Mouse (Mus musculus) midbrain, embryonic 11.5 days (tissue): ENCODE results near the gene Olfml1. TPM values are rescaled to one million over a fixed set of nuclear protein-coding genes. Genes with fewer than 3 reads are reported as not detected.

Experiments used
- ATAC-seq: fragments of 200-750 bp; cut with Nextera tagmentation; 2 replicates; pipeline ENCODE4 v1.8.0; 2017; ENCODE audit warnings: moderate TSS enrichment, moderate library complexity; ENCODE audit not compliant: low FRiP score
- DNase-seq: peaks from one replicate; pipeline ENCODE4 v3.0.0; 2015; ENCODE audit warnings: low spot score; ENCODE audit errors: missing footprints
- H3K27ac ChIP-seq: fragments of 300-500 bp; sonication (generic); 2 replicates; pipeline ENCODE4 v1.5.1; 2014; ENCODE audit warnings: low read depth, low read length
- H3K27me3 ChIP-seq: fragments of 300-500 bp; sonication (generic); 2 replicates; pipeline ENCODE4 v1.6.1; 2014; ENCODE audit warnings: mild to moderate bottlenecking, low read length, moderate library complexity, mixed read lengths; ENCODE audit not compliant: control insufficient read depth, insufficient read depth
- H3K36me3 ChIP-seq: fragments of 300-500 bp; sonication (generic); 2 replicates; pipeline ENCODE4 v1.6.1; 2014; ENCODE audit warnings: mild to moderate bottlenecking, low read length, moderate library complexity, mixed read lengths; ENCODE audit not compliant: control insufficient read depth, insufficient read depth
- H3K4me1 ChIP-seq: fragments of 300-500 bp; sonication (generic); 2 replicates; pipeline ENCODE4 v1.6.1; 2014; ENCODE audit warnings: low read length; ENCODE audit not compliant: control insufficient read depth, insufficient read depth
- H3K4me2 ChIP-seq: fragments of 300-500 bp; sonication (generic); 2 replicates; pipeline ENCODE4 v1.6.1; 2014; ENCODE audit warnings: mild to moderate bottlenecking, moderate library complexity
- H3K4me3 ChIP-seq: fragments of 300-500 bp; sonication (generic); 2 replicates; pipeline ENCODE4 v1.5.1; 2014; ENCODE audit warnings: low read depth, low read length
- H3K9ac ChIP-seq: fragments of 300-500 bp; sonication (generic); 2 replicates; pipeline ENCODE4 v1.6.1; 2014; ENCODE audit warnings: low read length
- H3K9me3 ChIP-seq: fragments of 300-500 bp; sonication (generic); 2 replicates; pipeline ENCODE4 v1.6.1; 2016; ENCODE audit warnings: low read length; ENCODE audit not compliant: control insufficient read depth
- WGBS: fragments of 180-500 bp; shearing (Covaris S2); extraction: QIAGEN DNeasy Blood & Tissue Kit; methylation state at CpG from one replicate; pipeline ENCODE4 v1.1.7; 2014; 5-methylcytosine and 5-hydroxymethylcytosine counted together
- polyA plus RNA-seq: library from polyadenylated mRNA; unstranded; fragments of >200 nt; fragmentation: Nextera tagmentation; extraction: Ambion mirVana; gene quantifications from 2 replicates; pipeline ENCODE4 v1.2.1, GENCODE M21; 2014

Gene Olfml1
- polyA plus RNA-seq, 1 experiment from 2014 or later = 6.8 TPM

GRCm38 (mm10) chr7:107602505-107602904 lies 35.3 kb downstream of the Olfml1 start:
- Histone ChIP-seq H3K4me3 (no peak overlapping the region), H3K27ac (no peak overlapping the region), H3K27me3 (no peaks in the 10 kb centered on the region), H3K4me1 (no peaks in the 10 kb centered on the region), H3K36me3 (no peaks in the 10 kb centered on the region), H3K9ac (no peak overlapping the region), H3K4me2 (no peak overlapping the region), H3K9me3 (no peaks in the 10 kb centered on the region)
- ATAC-seq (no peak), DNase-seq (no peak)
- 78% methylated on average over 4 of the region's 4 CpGs for WGBS

- ATAC-seq (no peak), DNase-seq (no peak)
- WGBS = 51% methylated on average over 6 of the region's 6 CpGs
- Histone ChIP-seq H3K27me3 (no peaks in the 10 kb centered on the region), H3K9me3 (no peaks in the 10 kb centered on the region), H3K9ac (no peak overlapping the region), H3K4me2 (no peak overlapping the region), H3K4me1 (no peaks in the 10 kb centered on the region), H3K27ac (no peak overlapping the region), H3K36me3 (no peaks in the 10 kb centered on the region), H3K4me3 (no peak overlapping the region)
Observed at GRCm38 (mm10) chr7:107602913-107603312, 35.7 kb downstream of the Olfml1 start.

GRCm38 (mm10) chr7:107607766-107608165 lies 40.5 kb downstream of the Olfml1 start:
- no peaks in the 10 kb centered on the region for H3K36me3 ChIP-seq
- no peaks in the 10 kb centered on the region for H3K9me3 ChIP-seq
- no peak for DNase-seq
- WGBS = 97% methylated on average over 1 of the region's 1 CpGs
- H3K27ac ChIP-seq = no peak overlapping the region
- no peak overlapping the region for H3K4me3 ChIP-seq
- no peaks in the 10 kb centered on the region for H3K4me1 ChIP-seq
- H3K27me3 ChIP-seq = no peaks in the 10 kb centered on the region
- ATAC-seq = no peak
- H3K4me2 ChIP-seq = no peak overlapping the region
- H3K9ac ChIP-seq = no peak overlapping the region

- H3K36me3 ChIP-seq = no peaks in the 10 kb centered on the region
- H3K4me3 ChIP-seq = no peak overlapping the region
- DNase-seq (no peak), ATAC-seq (no peak)
- H3K27me3 ChIP-seq = no peaks in the 10 kb centered on the region
- H3K9ac ChIP-seq = no peak overlapping the region
- WGBS = 90% methylated on average over 2 of the region's 2 CpGs
- H3K4me2 ChIP-seq = no peak overlapping the region
- no peaks in the 10 kb centered on the region for H3K9me3 ChIP-seq
- H3K27ac ChIP-seq = no peak overlapping the region
- no peaks in the 10 kb centered on the region for H3K4me1 ChIP-seq
Observed at GRCm38 (mm10) chr7:107609622-107610255, 42.5 kb downstream of the Olfml1 start.

- H3K4me2 ChIP-seq = no peak overlapping the region
- H3K27me3 ChIP-seq = no peaks in the 10 kb centered on the region
- ATAC-seq = no peak
- no peaks in the 10 kb centered on the region for H3K36me3 ChIP-seq
- no peak overlapping the region for H3K9ac ChIP-seq
- WGBS = 86% methylated on average over 5 of the region's 5 CpGs
- DNase-seq = no peak
- H3K4me1 ChIP-seq = no peaks in the 10 kb centered on the region
- no peak overlapping the region for H3K27ac ChIP-seq
- no peaks in the 10 kb centered on the region for H3K9me3 ChIP-seq
- no peak overlapping the region for H3K4me3 ChIP-seq
Observed at GRCm38 (mm10) chr7:107610880-107611279, 43.6 kb downstream of the Olfml1 start.

GRCm38 (mm10) chr7:107618028-107618992 lies 51.1 kb downstream of the Olfml1 start:
- no peaks in the 10 kb centered on the region for H3K27me3 ChIP-seq
- DNase-seq (no peak), ATAC-seq (no peak)
- H3K4me3 ChIP-seq = no peak overlapping the region
- H3K4me2 ChIP-seq = no peak overlapping the region
- H3K27ac ChIP-seq = no peak overlapping the region
- no peaks in the 10 kb centered on the region for H3K9me3 ChIP-seq
- H3K36me3 ChIP-seq = no peaks in the 10 kb centered on the region
- no peaks in the 10 kb centered on the region for H3K4me1 ChIP-seq
- no peak overlapping the region for H3K9ac ChIP-seq
- WGBS = 32% methylated on average over 10 of the region's 11 CpGs

- ATAC-seq (no peak), DNase-seq (no peak)
- Histone ChIP-seq H3K9ac (no peak overlapping the region), H3K27me3 (no peaks in the 10 kb centered on the region), H3K4me1 (no peaks in the 10 kb centered on the region), H3K4me3 (no peak overlapping the region), H3K9me3 (no peaks in the 10 kb centered on the region), H3K4me2 (no peak overlapping the region), H3K27ac (no peak overlapping the region), H3K36me3 (no peaks in the 10 kb centered on the region)
- 76% methylated on average over 4 of the region's 4 CpGs for WGBS
Observed at GRCm38 (mm10) chr7:107619225-107619624, 52.0 kb downstream of the Olfml1 start.

- H3K9me3 ChIP-seq = no peaks in the 10 kb centered on the region
- no peak overlapping the region for H3K4me3 ChIP-seq
- ATAC-seq = no peak
- no peak overlapping the region for H3K27ac ChIP-seq
- DNase-seq = no peak
- H3K27me3 ChIP-seq = no peaks in the 10 kb centered on the region
- H3K36me3 ChIP-seq = no peaks in the 10 kb centered on the region
- WGBS = 73% methylated on average over 3 of the region's 3 CpGs
- no peak overlapping the region for H3K9ac ChIP-seq
- H3K4me1 ChIP-seq = no peaks in the 10 kb centered on the region
- no peak overlapping the region for H3K4me2 ChIP-seq
Observed at GRCm38 (mm10) chr7:107620137-107620536, 52.9 kb downstream of the Olfml1 start.

- no peak overlapping the region for H3K27ac ChIP-seq
- DNase-seq (no peak), ATAC-seq (no peak)
- H3K4me2 ChIP-seq = no peak overlapping the region
- no peaks in the 10 kb centered on the region for H3K36me3 ChIP-seq
- H3K27me3 ChIP-seq = no peaks in the 10 kb centered on the region
- no peaks in the 10 kb centered on the region for H3K9me3 ChIP-seq
- no peak overlapping the region for H3K9ac ChIP-seq
- H3K4me1 ChIP-seq = no peaks in the 10 kb centered on the region
- 61% methylated on average over 3 of the region's 3 CpGs for WGBS
- no peak overlapping the region for H3K4me3 ChIP-seq
Observed at GRCm38 (mm10) chr7:107624432-107624831, 57.2 kb downstream of the Olfml1 start.
